Mouse (Mus musculus): ENCODE data around the gene Gm20388. TPM values are rescaled to one million over a fixed set of nuclear protein-coding genes. Genes with fewer than 3 reads are reported as not detected.

The Gm20388 gene
- polyA plus RNA-seq, 1 experiment: 49.7 TPM

DNA sequence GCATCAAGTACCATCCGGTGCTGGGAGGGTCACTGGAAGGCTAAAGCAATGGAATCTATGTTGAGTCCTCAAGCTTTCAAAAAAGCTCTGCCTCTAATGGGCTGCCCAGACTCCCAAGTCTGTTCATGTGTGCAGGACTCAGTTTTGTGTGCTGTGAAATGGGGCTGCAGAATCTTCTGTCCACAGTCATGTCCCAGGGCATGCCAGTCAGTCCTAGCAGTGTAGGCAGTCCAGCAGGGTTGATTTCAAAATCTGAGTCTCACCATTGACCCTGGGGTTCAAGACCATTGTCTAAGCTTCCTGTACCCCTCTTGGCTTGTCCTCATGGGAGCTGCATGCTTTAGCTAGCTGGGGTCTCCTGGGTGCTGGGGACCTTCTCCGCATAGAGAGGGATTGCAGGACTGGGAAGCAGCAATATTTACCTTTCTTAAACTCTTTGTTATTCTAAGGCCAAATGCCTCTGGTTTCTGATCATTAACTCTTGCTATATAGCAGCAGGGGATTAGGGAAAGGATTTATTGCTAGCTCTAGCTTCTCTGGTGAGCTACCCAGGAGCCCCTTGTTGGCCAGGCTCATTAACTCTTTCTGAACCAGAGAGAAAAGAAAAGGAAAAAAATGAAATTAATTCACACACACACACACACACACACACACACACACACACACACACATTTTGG, 94.2 kb downstream of the Gm20388 start:
- no peak for TF ChIP-seq CTCF (conservative IDR thresholded peaks at IDR 0.05; ENCODE audit: insufficient read depth, insufficient read length, low read depth, low read length)
- no peak for TF ChIP-seq POLR2A (IDR thresholded peaks at IDR 0.05; ENCODE audit: low read depth, low read length)
- H3K4me1 ChIP-seq (ENCODE audit: control insufficient read depth, insufficient read depth, low read length): peaks cover 34% of the 10 kb centered on the region
- H3K4me3 ChIP-seq (ENCODE audit: insufficient read depth, low read depth, low read length): no peak overlapping the region
- WGBS: 44% methylated on average over 2 of the region's 2 CpGs
- no peaks in the 10 kb centered on the region for H3K36me3 ChIP-seq (ENCODE audit: control insufficient read depth, insufficient read depth, low read length)
- no peak overlapping the region for H3K27ac ChIP-seq (ENCODE audit: insufficient read depth, low read depth, low read length)
- no peaks in the 10 kb centered on the region for H3K27me3 ChIP-seq (replicated peaks; ENCODE audit: control insufficient read depth, insufficient read depth, low read length)
- no peak for DNase-seq

DNA sequence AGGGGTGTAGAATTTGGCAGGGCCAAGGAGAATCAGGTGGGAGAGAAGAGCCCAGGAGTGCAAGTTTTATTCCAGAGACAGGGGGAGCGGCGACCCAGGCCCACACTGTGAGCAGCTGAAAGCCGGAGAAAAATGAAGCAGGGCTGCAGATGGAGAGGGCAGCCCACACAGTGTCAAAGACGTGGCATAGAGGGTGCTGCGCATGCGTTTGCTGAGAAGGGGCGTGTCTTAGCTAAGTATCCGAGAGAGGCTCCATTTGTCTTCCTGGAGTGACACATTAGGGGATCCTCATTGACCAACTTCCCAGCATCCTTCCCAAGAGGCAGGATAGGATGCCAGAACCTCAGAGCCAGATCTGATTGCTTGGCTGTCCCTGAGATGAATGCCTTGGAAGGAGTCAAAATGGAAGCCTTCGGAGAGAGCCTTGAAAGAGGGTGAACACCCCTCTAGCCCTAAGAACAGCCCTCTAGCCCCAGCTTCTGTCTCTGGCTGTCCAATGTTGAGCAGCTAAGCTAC, 96.1 kb downstream of the Gm20388 start:
- H3K27me3 ChIP-seq (replicated peaks; ENCODE audit: control insufficient read depth, insufficient read depth, low read length): no peaks in the 10 kb centered on the region
- no peak for TF ChIP-seq CTCF (conservative IDR thresholded peaks at IDR 0.05; ENCODE audit: insufficient read depth, insufficient read length, low read depth, low read length)
- no peak for TF ChIP-seq POLR2A (IDR thresholded peaks at IDR 0.05; ENCODE audit: low read depth, low read length)
- H3K27ac ChIP-seq (ENCODE audit: insufficient read depth, low read depth, low read length): no peak overlapping the region
- peaks cover 26% of the 10 kb centered on the region for H3K4me1 ChIP-seq (ENCODE audit: control insufficient read depth, insufficient read depth, low read length)
- H3K36me3 ChIP-seq (ENCODE audit: control insufficient read depth, insufficient read depth, low read length): no peaks in the 10 kb centered on the region
- no peak overlapping the region for H3K4me3 ChIP-seq (ENCODE audit: insufficient read depth, low read depth, low read length)
- WGBS: 61% methylated on average over 9 of the region's 9 CpGs
- no peak for DNase-seq

DNA sequence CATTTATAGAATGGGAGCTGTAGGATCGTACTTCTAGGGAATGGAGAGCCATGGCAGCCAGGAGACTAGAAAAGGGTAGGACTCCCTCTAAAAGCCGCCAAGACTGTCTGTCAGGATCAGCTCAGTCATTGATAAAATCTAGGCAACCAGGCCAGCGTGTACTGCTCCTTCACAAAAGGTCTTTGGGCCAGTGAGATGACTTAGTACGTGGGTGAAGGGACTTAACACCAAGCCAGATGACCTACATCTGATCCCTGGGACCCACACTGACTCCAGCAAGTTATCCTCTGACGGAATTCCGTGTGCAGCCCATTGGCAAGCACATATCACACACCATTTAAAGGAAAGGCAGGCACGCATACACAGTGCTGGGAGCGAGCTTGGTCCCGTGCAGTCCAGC, 96.5 kb downstream of the Gm20388 start:
- H3K27ac ChIP-seq (ENCODE audit: insufficient read depth, low read depth, low read length): no peak overlapping the region
- DNase-seq: no peak

DNA sequence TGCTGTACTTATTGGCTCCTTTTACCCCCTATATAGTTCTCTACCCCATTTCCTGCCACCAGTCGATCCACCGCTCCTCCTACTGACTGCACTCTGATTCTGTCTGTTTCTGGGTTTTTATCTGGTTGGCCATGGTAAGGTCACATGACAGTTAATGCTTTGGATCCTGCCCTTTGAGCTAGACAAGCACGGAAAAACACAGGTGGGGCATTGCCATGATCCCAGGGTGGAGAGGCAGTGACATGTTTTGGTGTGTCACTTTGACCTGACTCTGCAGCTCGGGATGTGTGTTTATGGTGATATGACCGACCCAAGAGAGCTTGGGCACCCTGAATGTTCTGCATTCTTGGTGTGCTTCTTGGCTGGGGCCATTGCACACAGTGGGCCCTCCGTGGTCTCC, 98.6 kb downstream of the Gm20388 start:
- DNase-seq: no peak
- 62% methylated on average over 6 of the region's 6 CpGs for WGBS
- Histone ChIP-seq H3K36me3 (ENCODE audit: control insufficient read depth, insufficient read depth, low read length) (no peaks in the 10 kb centered on the region), H3K27ac (ENCODE audit: insufficient read depth, low read depth, low read length) (no peak overlapping the region), H3K27me3 (replicated peaks; ENCODE audit: control insufficient read depth, insufficient read depth, low read length) (no peaks in the 10 kb centered on the region), H3K4me1 (ENCODE audit: control insufficient read depth, insufficient read depth, low read length) (peaks cover 5% of the 10 kb centered on the region), H3K4me3 (ENCODE audit: insufficient read depth, low read depth, low read length) (no peak overlapping the region)
- TF ChIP-seq CTCF (conservative IDR thresholded peaks at IDR 0.05; ENCODE audit: insufficient read depth, insufficient read length, low read depth, low read length) (no peak), POLR2A (IDR thresholded peaks at IDR 0.05; ENCODE audit: low read depth, low read length) (no peak)

More for the DNA sequence above, 96.5 kb downstream of the Gm20388 start:
- no peaks in the 10 kb centered on the region for H3K36me3 ChIP-seq (ENCODE audit: control insufficient read depth, insufficient read depth, low read length)
- H3K4me1 ChIP-seq (ENCODE audit: control insufficient read depth, insufficient read depth, low read length): peaks cover 24% of the 10 kb centered on the region
- WGBS: 85% methylated on average over 9 of the region's 9 CpGs
- H3K4me3 ChIP-seq (ENCODE audit: insufficient read depth, low read depth, low read length): no peak overlapping the region
- H3K27me3 ChIP-seq (replicated peaks; ENCODE audit: control insufficient read depth, insufficient read depth, low read length): no peaks in the 10 kb centered on the region
- TF ChIP-seq POLR2A (IDR thresholded peaks at IDR 0.05; ENCODE audit: low read depth, low read length) (no peak), CTCF (conservative IDR thresholded peaks at IDR 0.05; ENCODE audit: insufficient read depth, insufficient read length, low read depth, low read length) (no peak)

DNA sequence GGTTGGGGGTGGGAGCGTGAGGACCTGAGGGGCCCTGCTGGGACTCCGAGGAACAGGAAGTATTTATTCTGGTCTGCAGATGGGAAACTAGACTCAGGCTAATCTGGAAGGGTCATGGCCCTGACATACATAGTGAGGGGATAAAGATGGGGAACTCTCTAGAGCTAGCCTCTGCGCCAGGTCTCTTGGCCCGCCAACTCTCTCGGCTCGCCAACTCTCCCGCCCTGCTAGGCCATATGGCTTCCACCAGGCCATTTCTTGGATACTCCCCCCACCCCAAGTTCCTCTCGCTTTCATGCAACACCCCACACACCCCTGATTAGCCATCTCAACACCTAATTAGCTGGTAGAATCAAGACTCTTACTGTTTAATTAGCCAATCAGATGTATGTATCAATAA, 101.8 kb downstream of the Gm20388 start:
- no peaks in the 10 kb centered on the region for H3K27me3 ChIP-seq (replicated peaks; ENCODE audit: control insufficient read depth, insufficient read depth, low read length)
- no peak overlapping the region for H3K4me3 ChIP-seq (ENCODE audit: insufficient read depth, low read depth, low read length)
- no peaks in the 10 kb centered on the region; the same call in 1 of the 2 replicates for H3K4me1 ChIP-seq (ENCODE audit: control insufficient read depth, insufficient read depth, low read length)
- H3K36me3 ChIP-seq (ENCODE audit: control insufficient read depth, insufficient read depth, low read length): no peaks in the 10 kb centered on the region
- no peak for DNase-seq
- TF ChIP-seq CTCF (conservative IDR thresholded peaks at IDR 0.05; ENCODE audit: insufficient read depth, insufficient read length, low read depth, low read length): no peak
- no peak for TF ChIP-seq POLR2A (IDR thresholded peaks at IDR 0.05; ENCODE audit: low read depth, low read length)
- H3K27ac ChIP-seq (ENCODE audit: insufficient read depth, low read depth, low read length): no peak overlapping the region
- WGBS: 91% methylated on average over 8 of the region's 8 CpGs

DNA sequence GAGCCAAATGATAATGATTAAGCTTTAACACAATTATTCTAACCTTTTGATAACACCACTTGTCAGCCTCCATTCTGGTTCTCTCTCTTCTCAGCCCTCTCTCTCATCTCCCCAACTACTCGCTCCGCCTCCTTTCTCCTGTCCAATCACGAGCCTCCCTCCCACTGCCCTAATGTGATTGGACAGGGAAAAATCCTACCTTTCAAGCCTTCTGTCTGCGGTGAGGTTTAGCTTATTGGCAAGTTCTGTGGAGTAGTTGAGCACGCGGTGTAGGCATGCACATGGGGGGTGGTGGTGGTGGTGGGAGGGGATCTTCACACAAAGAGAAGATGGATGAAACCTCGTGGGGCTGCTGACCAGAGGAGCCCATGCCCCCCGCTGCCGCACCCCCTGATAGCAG, 102.3 kb downstream of the Gm20388 start:
- DNase-seq: no peak
- Histone ChIP-seq H3K4me3 (ENCODE audit: insufficient read depth, low read depth, low read length) (no peak overlapping the region), H3K36me3 (ENCODE audit: control insufficient read depth, insufficient read depth, low read length) (no peaks in the 10 kb centered on the region), H3K4me1 (ENCODE audit: control insufficient read depth, insufficient read depth, low read length) (no peaks in the 10 kb centered on the region; the same call in 1 of the 2 replicates), H3K27me3 (replicated peaks; ENCODE audit: control insufficient read depth, insufficient read depth, low read length) (no peaks in the 10 kb centered on the region), H3K27ac (ENCODE audit: insufficient read depth, low read depth, low read length) (no peak overlapping the region)
- TF ChIP-seq CTCF (conservative IDR thresholded peaks at IDR 0.05; ENCODE audit: insufficient read depth, insufficient read length, low read depth, low read length) (no peak), POLR2A (IDR thresholded peaks at IDR 0.05; ENCODE audit: low read depth, low read length) (no peak)
- WGBS: 66% methylated on average over 9 of the region's 9 CpGs

DNA sequence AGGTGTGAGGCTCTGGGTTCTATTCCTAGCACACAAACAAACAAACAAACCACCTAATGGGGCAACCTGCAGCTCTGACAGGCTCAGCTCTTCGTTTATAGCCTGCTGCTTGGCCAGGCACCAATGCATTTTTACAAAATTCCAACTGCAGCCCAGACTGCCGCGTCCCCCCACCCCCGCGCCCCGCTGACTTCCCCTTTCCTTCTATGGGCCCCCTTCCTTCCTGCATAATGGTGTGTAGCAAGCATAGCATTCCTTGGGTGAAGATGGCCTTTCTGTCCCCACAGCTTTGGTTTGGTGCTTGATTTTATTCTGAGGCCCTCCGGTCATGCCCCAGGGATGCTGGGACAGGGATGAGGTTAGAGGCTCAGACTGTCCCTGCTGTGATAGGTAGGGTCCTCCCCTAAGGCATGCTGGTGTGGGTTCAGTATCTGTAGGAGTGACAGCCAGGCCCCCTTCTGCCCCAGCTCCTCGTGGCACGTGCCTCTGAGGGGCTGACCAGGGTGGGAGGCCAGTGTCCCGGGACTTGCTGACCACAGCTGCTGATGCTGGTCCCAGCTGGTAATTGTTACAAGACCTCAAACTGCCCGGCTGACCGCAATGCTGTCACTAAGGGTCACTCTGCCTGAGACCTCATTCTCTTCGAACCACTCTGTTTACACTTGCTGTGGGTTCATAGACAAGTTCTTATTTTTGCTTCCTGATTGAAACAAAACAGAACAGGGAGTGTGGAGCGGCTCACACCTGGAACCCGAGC, 103.8 kb downstream of the Gm20388 start:
- H3K4me1 ChIP-seq (ENCODE audit: control insufficient read depth, insufficient read depth, low read length): no peaks in the 10 kb centered on the region; the same call in 1 of the 2 replicates
- TF ChIP-seq POLR2A (IDR thresholded peaks at IDR 0.05; ENCODE audit: low read depth, low read length): no peak
- TF ChIP-seq CTCF (conservative IDR thresholded peaks at IDR 0.05; ENCODE audit: insufficient read depth, insufficient read length, low read depth, low read length): no peak
- DNase-seq: peak; percentile 63
- H3K27ac ChIP-seq (ENCODE audit: insufficient read depth, low read depth, low read length): no peak overlapping the region
- H3K27me3 ChIP-seq (replicated peaks; ENCODE audit: control insufficient read depth, insufficient read depth, low read length): no peaks in the 10 kb centered on the region
- no peak overlapping the region for H3K4me3 ChIP-seq (ENCODE audit: insufficient read depth, low read depth, low read length)
- WGBS: 49% methylated on average over 15 of the region's 15 CpGs
- H3K36me3 ChIP-seq (ENCODE audit: control insufficient read depth, insufficient read depth, low read length): no peaks in the 10 kb centered on the region

All from kidney, adult 2 months (tissue).